Mouse (Mus musculus): ENCODE results near the gene Ap3b1. TPM values are rescaled to one million over a fixed set of nuclear protein-coding genes. Genes with fewer than 3 reads are reported as not detected.
A peak's percentile ranks its signal among the peaks of the same experiment; 100 is the strongest.

The Ap3b1 gene
- polyA plus RNA-seq, 1 experiment from 2014 or later: 29.4 TPM

DNA sequence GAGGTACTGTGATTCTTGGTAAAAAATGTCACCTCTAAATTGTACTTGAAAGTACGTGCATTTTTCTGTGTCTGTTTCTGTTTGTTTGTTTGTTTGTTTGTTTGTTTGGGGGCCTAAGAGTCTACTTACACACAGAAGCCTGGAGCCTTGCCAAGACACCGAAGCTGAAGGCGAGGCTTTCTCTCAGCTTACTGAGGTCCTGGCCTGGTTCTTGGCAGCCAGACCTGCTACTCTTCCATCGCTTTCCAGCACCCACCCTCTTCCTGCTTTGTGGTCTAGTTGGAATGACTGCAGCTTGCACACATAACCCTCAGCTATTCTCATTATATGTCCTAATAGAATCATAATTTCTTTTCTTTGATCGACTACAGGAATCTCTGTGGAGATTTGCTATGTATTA, 80.6 kb downstream of the Ap3b1 start:
- Histone ChIP-seq H3K27me3 (no peaks in the 10 kb centered on the region), H3K9me3 (no peaks in the 10 kb centered on the region), H3K9ac (no peak overlapping the region), H3K27ac (replicated peaks) (no peak overlapping the region), H3K36me3 (0 out of 2 replicates have a peak, but pooled peaks cover 12% of the 10 kb centered on the region), H3K4me2 (no peak overlapping the region), H3K4me3 (no peak overlapping the region), H3K4me1 (replicated peaks) (no peaks in the 10 kb centered on the region)
- WGBS: 74% methylated on average over 5 of the region's 5 CpGs
- ATAC-seq (ENCODE audit: low read depth): no peak

DNA sequence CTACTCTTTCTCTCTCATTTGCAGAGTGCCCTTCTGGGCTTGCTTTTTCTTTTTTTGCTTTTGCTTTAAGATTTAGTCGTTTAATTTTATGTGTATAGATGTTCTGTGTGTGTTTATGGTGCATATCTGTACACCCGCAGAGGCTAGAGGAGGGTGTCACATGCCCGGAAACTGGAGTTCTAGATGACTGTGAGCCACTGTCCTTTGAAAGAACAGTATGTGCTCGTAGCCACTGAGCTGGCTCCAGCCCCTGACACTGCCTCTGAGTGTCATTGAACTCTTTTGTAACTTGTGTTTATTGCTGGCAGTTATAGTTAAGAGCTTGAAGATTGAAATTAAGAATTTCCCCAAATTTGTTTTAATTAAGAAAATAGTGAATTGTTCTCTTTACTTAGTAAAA, 82.4 kb downstream of the Ap3b1 start:
- Histone ChIP-seq H3K27ac (replicated peaks) (no peak overlapping the region), H3K4me3 (no peak overlapping the region), H3K9me3 (no peaks in the 10 kb centered on the region), H3K4me1 (replicated peaks) (no peaks in the 10 kb centered on the region), H3K9ac (no peak overlapping the region), H3K4me2 (no peak overlapping the region), H3K27me3 (no peaks in the 10 kb centered on the region), H3K36me3 (0 out of 2 replicates have a peak, but pooled peaks cover 12% of the 10 kb centered on the region)
- WGBS: 87% methylated on average over 4 of the region's 4 CpGs
- ATAC-seq (ENCODE audit: low read depth): no peak

DNA sequence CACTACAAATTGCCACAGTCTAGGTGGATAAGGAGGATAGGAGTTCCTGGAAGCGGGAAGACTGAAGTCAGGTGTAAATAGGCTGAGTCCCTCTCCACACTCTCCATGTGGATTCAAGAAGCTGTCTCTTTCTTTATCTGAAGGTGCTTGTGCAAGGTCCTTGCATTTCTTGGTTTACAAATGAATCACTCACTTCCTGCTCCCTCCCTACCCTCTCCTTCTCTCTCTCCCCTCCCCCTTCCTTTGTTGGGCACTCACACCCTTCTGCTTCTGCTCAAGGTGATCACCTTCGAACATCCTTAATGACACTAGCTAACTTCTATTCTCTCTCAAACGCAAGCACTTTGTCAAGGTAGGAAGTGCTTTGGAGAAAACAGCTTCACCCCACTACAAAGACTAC, 84.7 kb downstream of the Ap3b1 start:
- 72% methylated on average over 3 of the region's 3 CpGs for WGBS
- Histone ChIP-seq H3K27me3 (no peaks in the 10 kb centered on the region), H3K4me2 (no peak overlapping the region), H3K9ac (no peak overlapping the region), H3K9me3 (no peaks in the 10 kb centered on the region), H3K27ac (replicated peaks) (no peak overlapping the region), H3K4me1 (replicated peaks) (no peaks in the 10 kb centered on the region), H3K4me3 (no peak overlapping the region), H3K36me3 (peaks cover 21% of the 10 kb centered on the region)
- ATAC-seq (ENCODE audit: low read depth): no peak

DNA sequence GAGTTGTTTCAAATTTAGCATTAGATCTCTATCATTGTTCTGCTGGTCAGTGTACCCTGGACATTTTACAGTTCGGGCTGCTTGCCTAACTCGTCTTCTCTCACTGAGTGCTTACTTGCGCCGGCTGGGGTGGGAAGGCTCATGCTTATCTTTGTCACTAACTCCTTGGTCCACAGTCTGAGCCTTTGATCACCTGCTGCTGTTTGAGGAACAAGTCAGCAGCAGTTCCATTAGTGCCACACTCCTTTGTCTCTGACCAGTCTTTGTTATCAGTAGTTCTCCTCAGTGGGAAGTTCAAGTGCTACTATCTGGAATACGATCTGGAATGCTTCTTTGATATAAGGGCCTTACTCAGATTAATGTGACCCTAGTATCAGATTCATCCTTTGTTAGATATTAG, 86.3 kb downstream of the Ap3b1 start:
- Histone ChIP-seq H3K9me3 (no peaks in the 10 kb centered on the region), H3K4me2 (no peak overlapping the region), H3K9ac (no peak overlapping the region), H3K4me3 (no peak overlapping the region), H3K4me1 (replicated peaks) (no peaks in the 10 kb centered on the region), H3K27me3 (no peaks in the 10 kb centered on the region), H3K27ac (replicated peaks) (no peak overlapping the region), H3K36me3 (peaks cover 21% of the 10 kb centered on the region)
- no peak for ATAC-seq (ENCODE audit: low read depth)
- WGBS: 84% methylated on average over 5 of the region's 5 CpGs

DNA sequence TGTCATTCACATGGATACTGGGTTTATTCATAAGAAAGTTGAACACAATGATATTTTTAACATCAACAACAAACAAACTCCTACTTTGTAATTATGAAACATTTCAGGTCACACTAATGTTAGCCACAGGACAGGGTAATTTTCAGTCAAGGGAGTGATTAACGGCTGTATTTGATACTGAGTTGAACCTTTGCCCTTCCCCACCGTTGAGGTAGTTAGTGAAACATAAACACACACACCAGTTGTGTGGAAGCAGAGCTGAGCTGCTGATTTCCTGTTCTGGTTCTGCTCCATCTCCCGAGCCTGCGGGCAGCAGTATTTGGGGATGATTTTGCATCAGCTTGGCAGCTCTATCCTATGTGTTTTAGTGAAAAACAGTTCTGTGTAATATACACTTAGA, 88.2 kb downstream of the Ap3b1 start:
- H3K36me3 ChIP-seq: peaks cover 12% of the 10 kb centered on the region
- H3K9ac ChIP-seq: no peak overlapping the region
- H3K4me2 ChIP-seq: no peak overlapping the region
- no peaks in the 10 kb centered on the region for H3K9me3 ChIP-seq
- no peak for ATAC-seq (ENCODE audit: low read depth)
- no peak overlapping the region for H3K4me3 ChIP-seq
- no peaks in the 10 kb centered on the region for H3K4me1 ChIP-seq (replicated peaks)
- H3K27me3 ChIP-seq: no peaks in the 10 kb centered on the region
- no peak overlapping the region for H3K27ac ChIP-seq (replicated peaks)
- 75% methylated on average over 4 of the region's 4 CpGs for WGBS

DNA sequence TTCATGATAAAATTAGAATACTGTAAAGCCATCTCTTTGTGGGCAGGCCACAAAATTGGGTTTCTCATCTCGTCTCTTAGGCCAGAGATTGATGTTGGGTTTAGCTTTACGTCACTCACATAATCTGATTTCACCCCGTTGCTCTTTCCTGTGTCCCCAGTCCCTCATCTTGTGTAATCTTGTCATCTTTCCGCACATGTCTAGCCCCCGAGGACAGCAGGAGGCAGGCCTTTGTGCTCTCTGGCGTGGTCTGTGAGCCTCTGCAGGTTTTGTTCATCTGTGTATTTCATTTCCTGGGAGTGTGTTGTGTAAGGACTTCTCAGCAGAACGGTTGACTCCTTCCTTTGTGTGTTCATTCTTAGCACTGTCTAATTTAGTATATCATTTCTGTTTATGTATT, 90.8 kb downstream of the Ap3b1 start:
- Histone ChIP-seq H3K27me3 (no peaks in the 10 kb centered on the region), H3K9me3 (no peaks in the 10 kb centered on the region), H3K4me1 (replicated peaks) (no peaks in the 10 kb centered on the region), H3K36me3 (peaks cover 9% of the 10 kb centered on the region), H3K4me3 (no peak overlapping the region), H3K4me2 (no peak overlapping the region), H3K9ac (no peak overlapping the region), H3K27ac (replicated peaks) (no peak overlapping the region)
- WGBS: 69% methylated on average over 7 of the region's 7 CpGs
- ATAC-seq (ENCODE audit: low read depth): no peak

DNA sequence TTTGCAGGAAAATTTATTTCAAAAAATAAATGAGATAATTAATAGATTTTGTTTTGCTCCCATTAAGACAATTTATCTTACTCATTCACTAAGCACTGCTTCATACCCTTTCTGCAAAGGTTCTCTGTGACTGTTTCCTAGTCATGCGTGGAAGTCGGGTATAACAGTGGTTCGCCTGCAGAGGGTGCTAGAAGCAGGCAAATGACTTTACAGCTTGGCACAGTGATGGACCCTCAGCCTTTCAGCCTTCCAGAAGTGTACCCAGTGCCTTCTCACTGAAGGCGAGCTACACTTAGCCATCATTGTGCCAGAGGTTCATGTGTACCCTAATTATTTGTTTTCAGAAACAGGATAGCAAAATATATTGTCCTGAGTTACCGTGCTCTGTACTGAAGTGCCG, 92.5 kb downstream of the Ap3b1 start:
- Histone ChIP-seq H3K27ac (replicated peaks) (no peak overlapping the region), H3K4me1 (replicated peaks) (no peaks in the 10 kb centered on the region), H3K27me3 (no peaks in the 10 kb centered on the region), H3K9ac (no peak overlapping the region), H3K4me2 (no peak overlapping the region), H3K4me3 (no peak overlapping the region), H3K36me3 (peaks cover 9% of the 10 kb centered on the region), H3K9me3 (no peaks in the 10 kb centered on the region)
- WGBS: 58% methylated on average over 6 of the region's 6 CpGs
- ATAC-seq (ENCODE audit: low read depth): peak; percentile 63

DNA sequence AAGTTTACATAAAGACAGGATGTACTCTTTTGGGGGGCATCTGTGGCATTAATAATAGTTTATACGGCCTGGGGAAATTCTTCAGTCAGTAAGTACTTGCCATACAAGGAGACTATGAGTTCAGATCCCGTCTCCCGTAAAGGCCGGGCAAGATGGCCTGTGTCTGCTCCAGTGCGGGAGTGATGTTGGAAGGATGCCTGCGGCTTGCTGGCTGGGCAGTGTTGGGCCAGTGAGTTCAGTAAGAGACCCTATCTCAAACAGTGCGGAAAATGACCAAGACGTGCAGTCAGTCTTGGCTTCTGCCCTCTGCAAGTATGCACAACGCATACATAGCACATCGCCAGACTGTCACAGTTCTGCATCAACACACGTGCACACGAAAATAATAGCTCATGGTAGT, 95.4 kb downstream of the Ap3b1 start:
- Histone ChIP-seq H3K4me1 (replicated peaks) (no peaks in the 10 kb centered on the region), H3K36me3 (no peaks in the 10 kb centered on the region), H3K27ac (replicated peaks) (no peak overlapping the region), H3K27me3 (no peaks in the 10 kb centered on the region), H3K9me3 (no peaks in the 10 kb centered on the region), H3K9ac (no peak overlapping the region), H3K4me2 (no peak overlapping the region), H3K4me3 (no peak overlapping the region)
- no peak for ATAC-seq (ENCODE audit: low read depth)
- WGBS: 89% methylated on average over 12 of the region's 12 CpGs

DNA sequence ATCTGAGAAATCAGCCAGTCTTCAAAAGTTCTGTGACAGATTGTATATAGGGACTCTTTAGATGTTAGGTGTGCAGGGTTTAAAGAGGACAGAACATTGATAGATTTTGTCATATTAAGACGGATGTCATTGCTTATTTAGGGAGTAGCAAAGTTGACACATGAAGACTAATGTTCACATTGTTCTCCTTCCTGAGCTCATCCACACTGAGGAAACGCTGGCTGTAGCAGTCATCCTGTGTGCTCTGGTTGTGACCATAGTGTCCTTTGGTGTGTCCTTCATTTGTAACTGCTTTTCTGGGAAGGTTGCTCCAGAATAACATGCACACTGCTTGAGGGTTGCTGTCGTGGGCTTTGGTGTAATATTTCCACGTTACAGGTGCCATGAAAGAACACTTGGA, 100.4 kb downstream of the Ap3b1 start:
- H3K4me3 ChIP-seq: no peak overlapping the region
- H3K9ac ChIP-seq: no peak overlapping the region
- WGBS: 83% methylated on average over 4 of the region's 4 CpGs
- no peak for ATAC-seq (ENCODE audit: low read depth)
- H3K4me2 ChIP-seq: no peak overlapping the region
- H3K9me3 ChIP-seq: no peaks in the 10 kb centered on the region
- no peaks in the 10 kb centered on the region for H3K4me1 ChIP-seq (replicated peaks)
- H3K27me3 ChIP-seq: no peaks in the 10 kb centered on the region
- H3K36me3 ChIP-seq: peaks cover 5% of the 10 kb centered on the region
- no peak overlapping the region for H3K27ac ChIP-seq (replicated peaks)

DNA sequence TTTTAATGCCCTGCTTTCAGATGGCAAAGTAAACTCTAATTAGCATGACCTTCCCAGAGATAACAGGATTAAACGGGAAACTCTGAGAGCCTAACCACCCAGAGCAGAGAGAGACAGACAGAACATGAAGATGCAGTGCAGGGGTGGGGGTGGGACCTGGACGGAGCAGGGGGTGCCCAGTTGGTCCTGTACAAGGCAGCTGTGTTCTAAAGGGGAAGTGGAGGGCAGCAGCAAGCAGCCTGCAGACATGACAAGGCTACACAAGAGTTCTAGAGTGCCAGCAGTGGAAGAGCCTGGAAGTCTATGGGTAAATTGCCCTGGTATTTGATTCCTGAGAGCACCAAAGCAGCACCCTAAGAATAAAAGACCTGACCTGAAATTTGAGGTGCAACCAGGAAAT, 105.5 kb downstream of the Ap3b1 start:
- Histone ChIP-seq H3K27me3 (no peaks in the 10 kb centered on the region), H3K4me3 (no peak overlapping the region), H3K9ac (no peak overlapping the region), H3K36me3 (peaks cover 5% of the 10 kb centered on the region), H3K4me1 (replicated peaks) (no peaks in the 10 kb centered on the region), H3K4me2 (no peak overlapping the region), H3K27ac (replicated peaks) (no peak overlapping the region), H3K9me3 (no peaks in the 10 kb centered on the region)
- no peak for ATAC-seq (ENCODE audit: low read depth)
- WGBS: 77% methylated on average over 2 of the region's 2 CpGs

DNA sequence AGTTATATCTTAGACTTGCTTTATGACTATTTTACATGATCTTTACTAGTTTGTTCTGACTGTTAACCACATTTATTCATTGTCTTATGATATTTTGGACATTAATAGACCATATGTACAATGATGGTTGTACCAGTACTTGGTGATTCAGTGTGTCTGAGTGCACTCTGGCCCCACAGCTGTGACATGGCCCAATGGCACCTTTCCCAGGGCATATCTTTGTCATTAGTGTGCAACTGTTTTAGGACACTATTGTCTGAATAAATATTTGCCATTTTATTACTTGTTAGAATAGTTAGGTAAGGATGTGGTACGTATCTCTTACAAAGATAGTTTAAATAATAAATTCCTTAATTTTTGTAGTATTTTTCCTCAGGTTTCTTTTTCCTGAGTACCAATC, 109.8 kb downstream of the Ap3b1 start:
- H3K4me3 ChIP-seq: no peak overlapping the region
- no peak overlapping the region for H3K4me2 ChIP-seq
- no peaks in the 10 kb centered on the region for H3K9me3 ChIP-seq
- H3K4me1 ChIP-seq (replicated peaks): no peaks in the 10 kb centered on the region
- H3K36me3 ChIP-seq: no peaks in the 10 kb centered on the region
- H3K27ac ChIP-seq (replicated peaks): no peak overlapping the region
- 94% methylated on average over 1 of the region's 1 CpGs for WGBS
- no peak overlapping the region for H3K9ac ChIP-seq
- no peak for ATAC-seq (ENCODE audit: low read depth)
- no peaks in the 10 kb centered on the region for H3K27me3 ChIP-seq

DNA sequence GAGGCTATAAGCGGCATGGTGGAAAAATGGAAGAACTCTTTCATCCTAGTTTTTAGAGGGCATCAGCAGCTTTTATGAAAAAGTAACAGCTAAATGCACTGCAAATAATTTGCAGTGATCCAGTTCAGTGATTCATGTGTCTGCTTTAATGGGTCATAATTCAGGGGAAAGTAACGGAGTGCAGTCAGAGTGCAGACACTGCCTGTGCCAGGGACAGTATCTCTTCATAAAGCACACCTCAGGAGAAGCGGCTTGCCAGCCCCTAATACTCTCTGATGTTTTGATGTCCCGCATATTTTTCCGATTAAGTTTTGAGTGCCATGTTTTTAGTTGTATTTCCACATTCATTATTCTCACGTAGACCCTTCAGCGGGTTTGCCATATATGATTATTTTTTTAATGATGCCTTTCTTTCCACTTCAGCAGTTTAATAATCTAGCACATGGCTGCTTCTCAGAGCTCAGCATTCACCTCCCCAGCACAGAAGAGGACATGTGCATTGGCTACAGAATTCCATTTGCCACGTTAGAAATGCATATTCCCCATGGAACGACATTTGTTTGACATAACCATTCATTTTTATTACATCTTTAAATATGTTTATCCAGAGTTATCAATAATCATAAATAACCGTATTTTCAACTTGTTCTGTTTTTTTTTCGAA, 112.4 kb downstream of the Ap3b1 start:
- peak; percentile 82; the same call in 1 of the 2 replicates for ATAC-seq (ENCODE audit: low read depth)
- 73% methylated on average over 11 of the region's 11 CpGs for WGBS
- H3K9ac ChIP-seq: no peak overlapping the region
- no peak overlapping the region for H3K4me2 ChIP-seq
- no peaks in the 10 kb centered on the region for H3K4me1 ChIP-seq (replicated peaks)
- H3K27me3 ChIP-seq: no peaks in the 10 kb centered on the region
- H3K36me3 ChIP-seq: no peaks in the 10 kb centered on the region
- H3K27ac ChIP-seq (replicated peaks): no peak overlapping the region
- H3K4me3 ChIP-seq: no peak overlapping the region
- H3K9me3 ChIP-seq: no peaks in the 10 kb centered on the region

DNA sequence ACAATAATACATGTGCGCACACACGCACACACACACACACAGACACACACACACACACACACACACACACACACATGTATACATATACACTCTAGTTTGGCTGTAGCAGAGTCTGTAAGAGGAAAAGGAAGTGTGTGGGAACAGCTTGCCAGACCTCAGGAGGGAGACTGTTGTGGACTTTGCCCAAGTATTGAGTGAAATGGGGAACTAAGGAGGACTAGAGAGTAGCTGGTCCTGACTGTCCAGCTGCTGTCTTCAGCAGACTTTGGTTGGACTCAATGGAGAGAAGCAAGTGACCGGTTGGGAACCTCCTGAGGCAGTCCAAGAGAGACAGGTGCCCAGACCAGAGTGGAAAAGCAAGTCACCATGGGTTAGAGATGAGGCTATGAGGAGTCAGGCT, 117.4 kb downstream of the Ap3b1 start:
- Histone ChIP-seq H3K4me2 (no peak overlapping the region), H3K9me3 (no peaks in the 10 kb centered on the region), H3K9ac (no peak overlapping the region), H3K4me3 (no peak overlapping the region), H3K27me3 (no peaks in the 10 kb centered on the region), H3K27ac (replicated peaks) (no peak overlapping the region), H3K36me3 (peaks cover 21% of the 10 kb centered on the region; the same call in 1 of the 2 replicates), H3K4me1 (replicated peaks) (no peaks in the 10 kb centered on the region)
- ATAC-seq (ENCODE audit: low read depth): no peak
- WGBS: 98% methylated on average over 3 of the region's 3 CpGs
